Mouse (Mus musculus) testis, adult 2 months (tissue): ENCODE results near the gene Npas4.

Source experiments
- CTCF ChIP-seq: fragments of 200-500 bp; IDR thresholded peaks from 2 replicates; pipeline ENCODE4 v1.5.1; 2012; ENCODE audit warnings: low read depth, mild to moderate bottlenecking, inconsistent platforms, low read length, moderate library complexity; ENCODE audit not compliant: control insufficient read depth, insufficient read depth, insufficient replicate concordance
- POLR2A ChIP-seq: fragments of 200-500 bp; IDR thresholded peaks from 2 replicates; pipeline ENCODE4 v1.6.1; 2012; ENCODE audit warnings: low read depth, mild to moderate bottlenecking, inconsistent platforms, low read length, moderate library complexity; ENCODE audit not compliant: control insufficient read depth

- no peak for TF ChIP-seq CTCF
- TF ChIP-seq POLR2A = no peak
Observed at GRCm38 (mm10) chr19:4999445-5000140, 9.5 kb upstream of the Npas4 start.
